Mouse (Mus musculus) spleen, postnatal 14 days (tissue): Measurements from ENCODE around the gene Igdcc3.

ENCODE experiments used
- DNase-seq, 2 experiments: peaks; one replicate each; pipeline ENCODE4 v3.0.0; 2021 to 2022; ENCODE audit warnings: low spot score in 2 of 2

Igdcc3 gene

DNA sequence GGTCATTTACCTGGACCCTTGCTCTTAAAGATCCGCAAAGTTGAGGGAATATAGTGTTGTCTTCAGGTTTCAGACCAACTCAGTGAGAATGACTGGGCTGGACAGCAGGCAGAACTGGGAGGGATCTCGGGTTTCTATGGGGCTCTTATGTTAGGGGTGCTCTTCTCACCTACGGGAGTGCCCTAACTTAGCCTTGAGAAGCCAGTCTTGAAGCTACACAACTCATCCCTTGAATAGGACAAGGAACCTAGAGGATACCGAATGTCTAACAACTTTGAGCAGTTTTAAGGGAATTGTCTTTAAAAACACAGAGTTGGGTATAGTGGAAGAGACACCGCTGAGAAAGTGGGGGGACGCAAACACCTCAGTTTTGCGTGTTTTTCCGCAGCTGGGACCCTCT lies 498 bp upstream of the Igdcc3 start:
- DNase-seq = no peak

DNA sequence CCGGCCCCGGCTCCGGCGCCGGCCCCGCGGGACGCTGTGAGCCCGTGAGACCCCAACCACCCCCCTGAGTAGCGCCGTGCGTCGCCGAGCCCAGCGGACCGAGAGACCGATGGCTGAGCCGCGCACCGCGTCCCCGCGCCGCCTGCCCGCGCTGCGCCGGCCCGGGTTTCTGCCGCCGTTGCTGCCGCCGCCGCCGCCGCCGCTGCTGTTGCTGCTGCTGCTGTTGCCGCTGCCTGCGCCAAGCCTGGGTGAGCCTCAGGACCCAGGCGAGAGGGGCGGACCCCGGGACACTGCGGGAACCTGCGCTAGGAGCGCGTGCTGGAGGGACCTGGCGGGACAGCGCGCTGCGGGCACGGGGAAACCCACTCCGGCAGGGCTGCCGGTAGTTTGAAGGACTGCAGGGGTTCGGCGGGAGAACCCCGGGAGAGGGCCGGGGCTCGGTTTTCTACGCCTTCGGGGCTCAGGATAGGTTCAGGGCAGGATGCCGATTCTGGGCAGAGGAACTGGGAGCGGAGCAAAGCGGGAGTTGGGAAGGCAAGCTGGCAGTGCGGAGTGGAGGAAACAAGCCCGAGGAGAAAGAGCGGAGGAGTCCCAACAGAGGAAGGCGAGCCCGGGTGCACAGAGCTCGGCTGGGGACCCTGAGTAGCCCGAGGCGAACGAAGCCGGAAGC lies 452 bp downstream of the Igdcc3 start:
- DNase-seq = no peak

DNA sequence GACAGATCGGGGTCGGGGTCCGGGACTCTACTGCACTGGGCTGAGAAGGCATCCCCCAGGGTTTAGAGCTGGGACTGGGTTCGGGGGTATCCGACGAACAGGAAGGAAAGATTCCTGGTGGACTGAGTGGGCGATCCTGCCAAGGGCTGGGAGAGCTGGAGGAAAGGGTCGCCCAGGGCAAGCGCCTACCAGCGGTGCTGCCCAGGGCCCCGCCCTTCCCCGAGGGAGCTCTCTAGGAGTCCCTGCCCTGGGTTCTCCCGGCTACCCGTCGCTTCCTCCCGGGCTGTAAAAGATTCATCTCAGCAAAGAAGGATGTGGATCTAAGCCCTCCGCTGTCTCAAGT lies 958 bp downstream of the Igdcc3 start:
- DNase-seq = no peak

DNA sequence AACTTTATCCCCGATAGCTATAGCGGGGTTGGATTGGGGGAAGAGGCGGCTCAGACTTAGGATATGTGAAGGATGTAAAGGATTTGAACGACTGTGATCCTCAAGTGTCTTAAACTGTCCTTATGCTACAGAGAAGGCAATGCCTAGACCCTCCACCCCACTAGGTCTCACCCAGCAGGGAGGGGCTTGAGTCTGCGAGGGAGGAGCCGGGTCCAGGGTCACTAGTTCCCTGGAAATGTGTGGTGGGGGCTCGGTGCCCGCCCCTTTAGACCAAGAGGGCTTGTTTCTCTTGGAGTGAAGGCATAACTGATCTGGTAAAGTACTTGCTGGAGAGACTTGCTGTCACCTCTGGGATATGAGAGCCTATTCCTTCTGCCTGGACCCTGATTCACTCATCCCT lies 1.4 kb downstream of the Igdcc3 start:
- no peak for DNase-seq

DNA sequence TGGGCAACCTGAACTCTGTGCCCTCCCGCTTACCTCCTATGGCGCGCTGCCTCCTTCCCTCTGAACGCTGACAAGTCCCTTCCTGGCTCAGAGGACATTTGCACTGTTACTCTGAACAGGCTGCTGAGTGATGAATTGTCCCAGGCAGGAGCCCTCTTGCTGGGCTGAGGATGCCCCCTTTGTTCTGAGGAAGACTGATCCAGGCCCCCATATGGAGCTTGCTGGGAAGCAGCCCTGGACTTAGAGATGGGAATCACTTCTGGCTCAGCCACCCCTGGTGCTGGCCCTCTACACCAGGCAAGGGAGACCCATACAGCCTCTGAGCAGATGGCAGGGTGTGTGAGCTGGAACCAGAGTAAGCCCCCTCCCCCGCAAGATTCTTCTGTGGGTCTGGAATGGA lies 5.0 kb downstream of the Igdcc3 start:
- DNase-seq = no peak

DNA sequence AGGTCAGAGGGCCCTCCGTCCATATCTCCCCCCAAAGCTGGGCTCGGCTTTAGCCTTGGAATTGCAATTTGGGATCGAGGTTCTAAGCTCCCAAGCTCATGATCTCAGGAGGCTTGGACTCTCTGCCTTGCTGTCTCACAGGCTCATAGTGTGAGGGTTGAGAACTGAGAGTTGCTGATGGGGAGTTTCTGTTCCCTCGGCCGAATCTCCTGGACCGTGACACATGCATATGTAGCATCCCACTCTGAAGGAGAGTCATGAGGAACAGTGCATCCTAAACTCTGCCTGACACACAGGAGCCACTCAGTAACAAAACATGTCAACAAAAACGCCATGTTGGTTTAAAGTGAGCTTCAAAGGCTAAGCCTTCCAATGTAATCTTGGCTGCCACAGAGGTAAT lies 7.5 kb downstream of the Igdcc3 start:
- no peak for DNase-seq

DNA sequence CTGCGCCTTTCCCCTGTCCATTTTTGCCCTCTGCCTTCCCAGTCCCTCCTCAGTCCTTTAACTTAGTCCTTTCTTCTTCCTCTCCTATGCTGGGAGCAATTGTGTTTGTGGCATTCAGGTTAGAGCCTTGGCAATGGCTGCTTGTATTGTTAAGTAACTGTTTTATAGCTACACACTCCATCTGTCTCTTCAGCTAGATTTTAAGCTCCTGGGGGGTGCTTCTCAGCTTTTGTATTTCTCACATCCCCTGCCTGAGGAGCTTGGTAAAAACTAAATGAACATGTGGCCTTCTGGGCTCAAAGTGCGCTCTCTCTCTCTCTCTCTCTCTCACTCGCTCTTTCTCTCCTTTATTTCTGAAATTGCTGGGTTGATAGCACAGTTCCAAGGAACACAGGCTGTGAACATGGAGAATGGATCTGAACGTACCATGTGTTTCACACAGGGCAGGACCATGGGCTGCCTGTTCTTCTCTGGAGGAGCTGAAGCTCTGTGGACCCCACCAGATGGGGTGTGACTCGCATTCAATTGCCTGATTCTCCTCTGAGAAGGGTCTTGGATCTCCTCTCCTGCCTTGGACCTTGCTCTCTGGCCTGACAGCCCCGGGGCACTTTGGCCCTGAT lies 11.8 kb downstream of the Igdcc3 start:
- DNase-seq = no peak

DNA sequence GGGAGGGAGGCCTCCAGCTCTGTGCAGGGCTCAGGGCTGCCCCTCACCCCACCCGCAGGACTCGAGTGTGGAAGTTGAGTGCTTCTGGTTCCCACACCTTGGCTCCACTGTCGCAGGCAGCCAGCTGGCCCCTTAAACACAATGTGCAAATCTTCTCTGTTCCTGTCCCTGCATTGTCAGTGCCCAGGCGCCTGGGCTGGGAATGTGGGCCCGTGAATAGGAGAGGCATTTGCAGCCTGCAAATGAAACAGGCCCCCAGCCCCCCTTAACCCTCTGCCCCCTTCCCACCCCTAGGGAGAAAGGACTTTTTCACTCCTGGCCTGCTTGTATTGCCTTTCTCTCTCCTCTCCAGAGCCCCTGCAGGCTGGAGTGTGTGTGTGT lies 12.3 kb downstream of the Igdcc3 start:
- DNase-seq = no peak

DNA sequence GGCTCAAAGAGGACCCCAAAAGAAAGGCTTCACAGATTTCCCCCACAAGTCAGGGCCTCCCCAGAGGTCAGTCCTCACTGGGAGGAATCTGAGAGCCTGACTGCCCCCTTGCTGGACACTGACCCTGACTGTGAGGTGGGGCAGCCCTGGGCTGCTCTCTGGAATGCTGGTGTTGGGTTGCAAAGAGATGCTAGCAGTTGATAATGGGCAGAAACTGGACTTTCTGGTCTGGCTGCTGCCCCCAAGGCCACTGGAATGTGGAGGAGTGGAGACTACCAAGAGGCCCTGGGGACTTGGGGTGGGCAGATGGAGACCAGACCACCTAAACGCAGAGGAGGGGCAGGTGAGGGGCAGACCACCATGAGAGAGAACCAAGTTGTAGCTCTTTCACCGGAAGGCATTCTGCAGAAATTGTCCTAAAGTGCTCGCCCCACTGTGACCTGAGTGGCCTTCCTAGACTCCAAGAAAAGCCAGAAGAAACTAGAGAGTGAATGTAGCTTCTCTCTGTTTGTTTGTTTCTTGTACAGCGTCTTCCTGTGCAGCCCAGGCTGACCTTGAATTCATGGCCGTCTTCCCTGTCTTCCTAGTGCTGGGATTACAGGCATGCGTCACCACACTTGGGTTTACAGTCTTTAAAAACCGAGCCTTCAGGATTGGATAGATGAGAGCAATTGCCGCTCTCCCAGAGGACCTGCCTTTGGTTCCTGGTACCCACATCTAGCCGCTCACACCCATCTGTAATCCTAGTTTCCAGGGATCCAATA lies 13.9 kb downstream of the Igdcc3 start:
- DNase-seq = no peak

DNA sequence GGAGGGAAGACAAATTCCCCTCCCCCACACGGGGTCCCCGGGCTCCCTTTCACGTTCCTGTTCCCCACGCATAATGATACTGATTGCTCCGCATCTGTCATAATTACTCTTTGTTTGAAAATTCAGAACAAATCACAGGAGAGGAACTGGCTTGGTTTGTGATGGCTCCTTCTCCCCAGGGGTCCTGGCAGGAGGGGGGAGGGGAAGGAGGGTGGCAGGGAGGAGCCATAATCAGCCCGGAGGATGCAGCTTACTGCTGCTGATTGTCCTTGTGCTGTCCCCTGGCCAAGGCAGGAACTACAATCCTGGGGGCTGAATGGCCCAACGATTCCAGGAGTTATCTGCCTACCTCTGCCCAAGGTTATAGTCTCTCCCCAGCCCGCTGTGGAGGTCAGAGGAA lies 15.6 kb downstream of the Igdcc3 start:
- DNase-seq = no peak

DNA sequence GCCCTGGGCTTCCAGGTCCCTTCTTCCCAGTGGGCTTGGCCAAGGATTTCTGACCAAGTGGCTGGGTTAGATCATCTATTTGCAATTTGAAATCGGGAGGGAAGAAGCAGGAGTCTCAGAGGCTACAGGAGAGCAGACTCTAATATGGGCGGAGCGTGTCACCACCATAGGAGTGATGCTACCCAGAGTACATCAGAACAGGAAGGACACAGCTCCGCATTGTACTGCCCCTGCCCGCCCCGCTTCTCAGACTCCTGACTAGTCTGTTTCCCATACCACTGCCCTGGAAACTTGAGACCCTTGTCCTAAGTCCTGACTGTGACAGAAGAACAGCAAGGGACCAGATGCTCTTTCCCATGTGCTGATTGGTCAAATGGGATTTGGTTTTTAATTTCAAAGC lies 16.6 kb downstream of the Igdcc3 start:
- no peak for DNase-seq

DNA sequence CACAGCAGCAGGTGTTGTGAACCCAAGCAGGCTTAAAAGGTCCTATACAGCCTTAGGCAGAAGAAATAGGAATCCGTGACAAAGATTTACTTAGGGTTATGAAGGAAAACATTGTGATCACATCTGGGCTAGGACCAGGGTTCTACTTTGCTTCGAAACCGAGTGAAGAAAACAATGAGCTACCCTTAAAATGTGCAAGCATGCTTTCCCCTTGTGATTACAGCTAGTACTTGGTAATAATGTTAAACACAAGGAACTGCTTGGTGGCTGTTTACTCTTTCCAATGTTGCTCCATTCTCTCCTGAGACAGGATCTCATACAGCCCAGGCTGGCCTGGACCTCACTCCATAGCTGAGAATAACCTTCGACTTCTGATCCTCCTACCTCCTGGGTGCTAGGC lies 20.2 kb downstream of the Igdcc3 start:
- no peak for DNase-seq

DNA sequence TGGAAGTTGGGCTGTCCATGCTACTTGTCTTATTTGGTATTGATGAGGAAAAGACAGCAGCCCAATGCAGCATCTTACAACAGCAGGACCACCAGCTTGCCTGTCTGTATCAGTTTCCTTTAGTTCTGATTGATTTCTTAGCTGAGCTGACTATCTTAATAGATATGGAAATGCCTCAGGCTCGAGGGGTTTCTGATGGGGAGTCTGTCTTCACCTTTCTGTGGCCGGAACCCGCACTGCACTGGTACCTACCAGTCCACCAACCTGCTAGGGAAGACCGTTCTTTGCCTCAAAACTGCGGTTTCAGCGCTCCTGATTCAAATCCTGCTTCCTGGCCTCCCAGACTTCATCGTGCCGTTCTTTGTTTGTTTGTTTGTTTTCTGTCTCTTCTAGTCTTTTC lies 20.9 kb downstream of the Igdcc3 start:
- DNase-seq = no peak

DNA sequence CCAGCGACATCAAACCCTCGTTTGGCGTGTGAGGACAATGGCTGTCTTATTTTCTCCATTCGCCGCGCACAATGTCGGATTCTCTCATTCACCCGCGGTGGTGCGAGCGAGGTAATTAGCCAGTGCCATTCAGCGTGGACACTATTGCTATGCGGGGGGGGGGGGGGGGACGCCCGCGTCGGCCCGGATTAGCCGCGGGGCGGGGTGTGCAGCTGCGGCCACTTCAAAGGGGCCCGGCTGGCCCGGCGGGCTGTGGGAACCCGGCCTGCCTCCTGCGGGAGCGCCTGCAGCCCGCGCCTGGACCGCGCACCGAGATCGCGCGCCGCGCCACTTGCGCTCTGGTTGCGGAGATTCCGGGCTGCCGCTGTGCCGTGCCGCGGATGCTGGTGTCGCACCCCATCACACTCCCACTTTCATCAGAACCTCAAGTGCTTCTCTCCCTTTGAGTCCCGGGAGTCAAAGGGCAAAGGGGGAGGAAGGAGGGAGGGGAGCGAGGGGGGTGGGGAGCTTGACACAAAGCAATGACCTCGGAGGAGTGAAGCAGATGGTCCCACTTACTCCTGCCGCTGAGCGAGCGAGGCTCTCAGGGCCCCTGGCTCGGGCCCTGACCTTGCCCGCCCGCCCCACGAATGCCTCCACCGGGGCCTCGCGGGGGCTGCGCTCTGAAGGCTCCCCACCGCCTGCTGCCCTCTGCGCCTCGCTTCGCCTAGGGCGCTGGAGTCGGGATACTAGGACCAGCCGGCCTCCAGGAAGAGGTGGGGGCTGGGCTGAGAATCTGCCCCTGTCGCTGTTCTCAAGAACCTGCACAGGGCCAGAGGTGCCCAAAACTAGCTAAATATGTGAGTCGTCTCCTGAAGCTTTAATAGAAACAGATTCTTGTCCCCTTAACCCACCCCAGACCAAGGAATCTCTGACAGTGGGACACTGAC lies 22.0 kb downstream of the Igdcc3 start:
- no peak for DNase-seq

DNA sequence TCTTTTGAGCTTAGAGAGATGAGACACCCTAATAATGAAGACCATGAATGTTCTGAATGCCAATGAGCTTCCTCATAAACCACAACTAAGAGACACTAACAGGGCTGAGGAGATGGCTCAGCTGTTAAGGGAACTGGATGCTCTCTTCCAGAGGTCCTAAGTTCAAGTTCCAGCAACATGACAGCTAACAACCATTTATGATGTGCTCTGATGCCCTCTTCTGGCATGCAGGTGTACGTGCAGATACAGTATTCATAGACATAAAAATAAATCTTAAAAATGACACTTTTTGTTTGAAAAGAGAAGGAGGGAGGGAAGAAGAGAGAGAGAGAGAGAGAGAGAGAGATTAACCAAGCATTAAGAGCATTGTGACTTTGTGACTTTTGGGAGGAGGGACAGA lies 23.9 kb downstream of the Igdcc3 start:
- no peak for DNase-seq

DNA sequence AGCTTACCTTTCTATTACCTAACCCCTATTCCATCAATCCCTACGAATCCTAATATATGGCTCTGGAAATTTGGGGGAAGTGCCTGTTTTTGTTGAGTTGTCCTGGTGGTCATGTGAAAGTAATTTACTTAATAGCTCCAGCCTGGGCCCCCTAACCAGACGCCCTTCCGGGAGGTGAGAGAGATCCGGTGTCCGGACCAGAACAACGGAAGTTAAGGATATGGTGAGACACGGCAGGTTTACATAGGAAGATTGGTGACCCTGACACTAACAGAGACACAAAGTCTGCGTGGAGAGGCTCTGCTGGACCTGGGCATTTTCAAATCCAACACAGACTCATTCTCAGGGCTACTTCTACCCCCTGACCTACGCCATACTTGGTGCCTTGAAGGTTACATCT lies 25.4 kb downstream of the Igdcc3 start:
- no peak for DNase-seq

DNA sequence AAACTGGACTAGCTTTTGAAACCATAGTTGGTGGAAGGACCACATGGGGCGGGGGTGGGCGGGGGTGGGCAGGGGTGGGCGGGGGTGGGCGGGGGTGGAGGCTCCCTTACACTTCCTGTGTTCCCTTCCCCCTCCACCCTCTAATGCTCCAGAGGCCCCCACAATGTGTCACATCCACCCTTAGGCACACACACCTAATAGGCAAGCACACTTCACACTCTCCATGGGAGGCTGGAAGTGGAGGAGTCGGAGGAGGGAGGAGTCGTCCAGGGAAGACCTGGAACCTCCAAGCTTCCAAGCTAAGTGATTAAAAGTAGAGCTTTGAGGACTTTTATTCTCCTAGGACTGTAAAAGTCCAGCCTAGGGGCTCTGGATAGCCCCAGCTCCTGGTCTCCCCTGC lies 27.5 kb downstream of the Igdcc3 start:
- DNase-seq = no peak

DNA sequence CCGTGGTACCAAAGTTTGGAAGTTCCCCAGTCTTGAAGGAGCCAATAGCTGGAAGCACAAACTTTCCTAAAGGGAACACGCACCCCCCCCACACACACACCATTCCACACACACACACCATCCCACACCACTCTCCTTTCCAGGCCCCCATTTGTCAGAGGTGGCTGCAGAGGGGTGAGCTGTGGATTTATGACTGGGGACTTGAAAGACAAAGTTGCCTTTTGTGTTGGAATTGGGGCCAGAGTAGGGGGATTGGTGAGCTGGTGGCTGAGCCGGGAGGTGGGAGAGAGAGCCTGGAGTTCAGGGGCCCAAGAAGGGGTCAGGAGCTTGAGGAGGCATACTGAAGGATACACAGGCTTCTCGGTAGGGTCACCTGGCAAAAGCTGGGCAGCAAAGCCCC lies 28.0 kb downstream of the Igdcc3 start:
- no peak for DNase-seq

DNA sequence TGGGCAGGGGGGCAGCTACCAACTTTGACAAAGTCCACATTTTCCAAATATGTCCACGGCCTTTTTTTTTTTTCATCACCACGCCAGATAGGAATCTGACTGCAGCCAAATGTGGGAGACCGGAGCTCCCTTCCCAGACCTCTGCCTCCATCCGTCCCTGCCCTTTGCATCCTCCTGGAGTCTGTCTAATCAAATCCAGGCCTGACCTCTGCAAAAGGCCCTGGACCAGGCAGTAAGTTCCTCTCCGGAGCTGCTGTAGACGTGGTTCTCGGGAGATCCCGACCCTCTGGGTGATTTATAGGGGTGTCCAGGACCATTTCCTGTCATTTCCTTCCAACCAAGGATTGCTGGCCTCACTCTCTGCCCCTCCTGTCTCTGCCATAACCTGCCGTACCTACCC lies 31.7 kb downstream of the Igdcc3 start:
- no peak for DNase-seq

DNA sequence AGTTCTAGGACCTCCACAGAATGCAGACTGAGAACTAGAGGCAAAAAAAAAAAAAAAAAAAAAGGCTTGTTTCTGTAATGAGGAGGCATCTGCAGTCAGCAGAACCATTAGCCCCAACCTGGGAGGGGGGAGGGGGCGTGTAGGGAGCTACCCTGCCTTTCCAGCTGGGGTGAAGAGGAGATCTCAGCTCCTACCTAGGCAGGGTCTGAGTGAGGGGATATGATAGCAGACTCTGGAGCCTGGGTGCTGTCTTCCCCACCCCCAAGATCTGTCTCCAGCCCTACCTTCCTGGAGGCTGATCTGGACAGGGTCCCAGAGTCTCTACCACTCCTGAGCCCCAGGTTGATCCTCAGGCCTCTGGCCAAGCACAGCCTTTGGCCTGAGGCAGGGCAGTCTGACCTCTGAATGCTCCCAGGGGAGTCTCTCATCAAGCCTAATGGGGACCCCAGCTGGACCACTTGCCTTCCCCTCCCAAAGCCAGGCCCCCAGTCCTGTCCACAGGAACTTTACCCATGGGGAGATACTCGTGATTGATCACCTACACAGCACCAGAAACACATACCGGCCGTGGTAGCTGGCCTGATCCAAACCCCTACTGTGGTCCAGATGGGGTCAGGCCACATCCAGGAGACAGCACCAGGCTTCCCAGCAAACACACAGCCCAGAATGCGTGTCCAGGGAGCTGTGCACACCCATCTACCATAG lies 34.4 kb downstream of the Igdcc3 start:
- DNase-seq = no peak

DNA sequence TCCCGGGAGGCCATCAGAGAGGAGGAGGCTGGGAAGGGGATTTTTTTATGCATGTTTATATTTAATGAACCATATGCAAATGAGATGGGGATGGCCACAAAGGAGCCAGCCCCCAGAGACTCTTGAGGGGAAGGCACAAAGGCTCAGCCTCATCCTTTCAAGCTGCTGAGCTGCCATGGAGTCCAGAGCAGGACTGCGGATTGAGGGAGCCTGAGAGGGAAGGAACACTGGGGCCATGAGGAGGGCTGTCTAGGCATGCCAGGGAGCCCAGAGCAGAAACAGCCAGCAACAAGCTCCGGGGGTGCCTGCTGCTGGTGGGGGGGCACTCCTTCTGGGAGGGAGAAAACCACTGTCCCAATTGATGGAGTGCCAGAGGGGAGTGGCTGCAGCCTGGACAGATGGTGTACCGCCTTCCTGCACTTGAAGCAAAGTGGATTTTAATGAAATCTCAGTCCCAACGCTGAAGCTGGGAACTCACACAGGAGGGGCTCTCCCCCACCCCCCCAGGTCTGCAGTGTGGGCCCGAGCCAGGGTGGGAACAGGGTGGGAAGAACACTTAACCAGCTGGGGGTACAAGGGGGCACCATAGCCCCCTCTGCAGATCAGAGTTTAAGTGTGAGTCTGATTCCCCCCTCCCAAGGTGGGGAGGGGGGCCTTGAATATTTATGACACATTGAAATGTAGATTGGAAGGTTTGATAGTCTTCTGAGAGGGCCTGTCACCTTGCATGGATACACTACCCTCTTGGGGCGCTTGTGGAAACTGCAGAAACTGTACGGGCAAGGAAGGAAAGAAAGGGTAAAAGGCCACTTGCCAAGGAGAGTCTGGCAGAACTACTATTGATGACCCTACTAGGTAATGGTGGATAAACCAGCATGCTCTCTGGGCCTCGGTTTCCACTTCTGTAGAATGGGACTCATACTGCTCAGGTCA lies 35.2 kb downstream of the Igdcc3 start:
- DNase-seq = no peak
